Mouse (Mus musculus) embryo, embryonic 10 days (tissue): ENCODE results near the gene Nme8.
A peak's percentile ranks its signal among the peaks of the same experiment; 100 is the strongest.

ENCODE experiments used
- DNase-seq: peaks from one replicate; pipeline ENCODE4 v3.0.0-alpha.2; 2015; ENCODE audit warnings: low spot score

Nme8 gene

DNA sequence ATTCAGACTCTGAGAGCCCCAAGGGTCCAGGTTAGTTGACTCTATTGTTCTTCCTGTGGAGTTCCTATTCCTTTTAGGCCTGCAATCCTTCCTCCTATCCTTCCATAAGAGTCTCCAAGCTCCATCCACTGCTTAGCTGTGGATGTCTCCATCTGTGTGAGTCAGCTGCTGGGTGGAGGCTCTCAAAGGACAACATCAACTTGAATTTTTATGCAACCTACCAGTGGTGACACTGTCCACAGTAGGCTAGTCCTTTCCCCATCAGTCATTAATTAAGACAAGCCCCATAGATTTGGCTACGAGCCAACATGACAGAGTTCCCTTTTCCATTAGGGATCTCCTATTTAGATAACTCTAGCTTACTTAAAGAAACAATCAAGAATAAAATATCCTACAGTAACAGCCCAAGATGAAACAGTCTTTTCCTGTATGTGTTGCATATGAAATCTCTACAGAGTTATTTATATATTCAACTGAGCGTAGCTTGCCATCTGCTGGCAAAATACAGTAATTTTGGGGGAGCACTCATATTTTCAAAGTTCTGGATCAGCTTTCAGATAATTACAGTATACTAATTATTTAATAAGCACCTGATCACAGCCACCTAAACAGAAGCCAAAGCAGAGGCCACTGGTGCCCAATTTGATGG is 57.3 kb downstream of the Nme8 start:
- no peak for DNase-seq

DNA sequence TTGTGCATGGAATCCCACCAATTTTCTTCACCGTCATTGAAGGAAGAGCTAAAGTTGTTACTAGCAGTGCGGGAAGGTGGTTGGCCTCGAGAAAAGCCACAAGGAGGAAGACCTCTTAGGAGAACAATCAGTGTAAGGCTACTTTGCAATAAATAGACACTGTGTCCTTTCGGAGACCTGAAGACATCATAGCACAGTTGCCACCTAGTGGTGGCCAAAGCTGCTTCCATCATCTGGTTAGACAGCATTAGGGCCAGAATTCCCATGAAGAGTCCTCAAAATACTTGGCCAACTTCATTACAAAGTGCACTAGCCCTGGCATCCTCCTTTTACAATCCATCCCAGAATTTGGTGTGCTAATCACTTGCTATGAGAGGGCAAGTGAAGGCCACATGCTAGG is 61.5 kb downstream of the Nme8 start:
- DNase-seq, result peak; percentile 46

DNA sequence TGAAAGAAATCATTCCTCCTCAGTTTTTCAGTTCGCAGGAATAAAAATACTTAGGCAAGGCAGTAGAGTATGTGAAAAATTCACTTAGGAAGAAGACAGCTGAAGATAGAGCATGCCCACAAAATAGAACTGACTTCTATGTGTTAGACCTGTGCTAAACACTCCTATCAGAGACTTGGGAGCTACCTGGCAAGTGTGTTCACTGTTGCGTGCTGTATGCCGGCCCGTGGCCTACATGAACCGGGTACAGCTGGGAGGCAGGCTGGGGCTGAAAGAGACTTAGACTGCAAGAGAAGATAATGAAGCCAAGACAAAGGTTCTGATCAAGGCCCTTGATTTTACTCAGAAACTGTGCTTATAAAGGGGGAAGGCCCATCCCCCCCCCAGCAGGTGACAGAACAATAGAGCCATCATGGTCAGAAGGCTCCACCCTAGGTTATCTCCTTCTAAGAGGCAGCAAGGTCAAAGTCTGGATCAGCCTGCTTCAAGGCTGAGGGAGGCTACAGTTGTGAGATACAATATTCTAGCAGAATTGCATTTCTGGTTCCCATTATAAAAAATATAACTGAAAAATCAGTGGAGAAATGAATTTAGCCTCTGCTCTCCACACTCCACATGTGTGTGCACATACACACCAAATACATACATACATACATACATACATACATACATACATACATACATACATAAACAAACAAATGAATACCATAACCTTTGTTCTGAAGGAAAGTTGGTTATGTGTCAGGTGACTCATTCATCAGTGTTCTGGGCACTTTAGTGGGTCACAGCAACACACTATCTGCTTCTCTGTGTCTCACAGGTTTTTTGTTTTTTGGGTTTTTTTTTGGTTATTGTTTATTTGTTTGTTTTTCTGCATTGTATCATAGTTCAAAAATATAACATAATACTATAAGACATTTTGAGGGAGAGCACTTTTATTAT is 66.6 kb downstream of the Nme8 start:
- DNase-seq, result no peak

DNA sequence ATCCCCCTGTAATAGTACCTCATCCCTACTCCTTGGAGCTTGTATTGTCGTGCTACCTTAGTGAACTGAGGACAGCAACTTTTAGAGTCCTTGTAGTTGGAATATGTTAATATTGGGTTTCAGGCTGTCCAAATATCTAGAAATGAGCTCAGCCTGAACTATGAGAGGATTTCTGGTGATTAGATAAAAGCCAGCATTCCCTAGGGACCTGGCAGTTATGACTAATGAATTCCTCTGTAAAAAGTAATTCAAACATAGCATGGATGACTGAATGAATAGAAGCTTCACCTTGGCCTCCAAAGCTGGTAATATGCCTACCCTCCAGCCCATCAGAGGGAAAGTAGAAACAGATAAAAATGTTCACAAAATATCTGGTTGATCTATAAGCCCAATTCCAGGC is 71.1 kb downstream of the Nme8 start:
- DNase-seq, result no peak

DNA sequence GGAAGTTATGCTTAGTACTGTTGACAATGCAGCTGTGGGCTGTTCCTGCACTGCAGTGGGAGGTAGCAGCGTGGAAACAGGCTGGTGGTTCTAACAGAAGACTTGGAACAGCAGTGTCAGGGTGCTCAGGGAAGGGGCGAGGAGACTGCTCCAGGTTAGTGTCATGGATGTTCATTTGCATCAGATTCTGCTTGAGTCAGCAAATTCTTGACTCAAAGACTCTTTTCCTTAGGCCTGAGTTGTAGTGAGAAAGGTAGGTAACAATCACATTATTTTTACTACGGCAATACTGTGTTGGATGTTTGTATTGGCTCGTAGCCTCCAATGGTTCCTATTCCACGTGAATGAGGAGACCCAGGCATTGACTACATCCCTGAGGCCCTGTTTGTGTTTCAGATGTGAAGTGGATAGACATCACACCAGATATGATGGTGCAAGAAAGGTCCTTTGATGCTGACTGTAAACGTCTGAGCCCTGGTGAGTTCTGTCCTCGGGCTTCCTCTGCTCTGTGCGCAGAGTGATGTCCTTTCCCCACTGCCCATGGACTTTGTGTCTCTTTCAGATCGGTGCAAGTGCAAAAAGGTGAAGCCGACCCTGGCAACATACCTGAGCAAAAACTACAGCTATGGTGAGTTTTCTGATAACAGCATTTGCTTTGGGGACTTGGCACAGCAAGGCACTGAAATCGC is 72.8 kb downstream of the Nme8 start:
- no peak for DNase-seq

DNA sequence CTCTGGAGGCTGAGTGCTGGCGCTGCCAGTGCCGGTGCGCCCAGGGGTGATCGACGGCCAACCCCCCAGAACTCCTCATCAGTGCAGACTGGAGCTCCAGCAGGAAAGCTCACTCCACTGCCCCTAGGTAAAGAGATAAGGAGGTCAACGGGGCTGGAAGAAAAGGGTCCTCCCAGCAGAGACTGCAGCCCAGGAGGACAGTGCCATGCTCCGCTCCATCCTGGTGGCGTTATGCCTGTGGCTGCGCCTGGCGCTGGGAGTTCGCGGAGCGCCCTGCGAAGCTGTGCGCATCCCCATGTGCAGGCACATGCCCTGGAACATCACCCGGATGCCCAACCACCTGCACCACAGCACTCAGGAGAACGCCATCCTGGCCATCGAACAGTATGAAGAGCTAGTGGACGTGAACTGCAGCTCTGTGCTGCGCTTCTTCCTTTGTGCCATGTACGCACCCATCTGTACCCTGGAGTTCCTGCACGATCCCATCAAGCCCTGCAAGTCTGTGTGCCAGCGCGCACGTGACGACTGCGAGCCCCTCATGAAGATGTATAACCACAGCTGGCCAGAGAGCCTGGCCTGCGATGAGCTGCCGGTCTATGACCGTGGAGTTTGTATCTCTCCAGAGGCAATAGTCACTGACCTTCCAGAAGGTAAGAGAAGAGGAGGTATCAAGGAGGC is 74.2 kb downstream of the Nme8 start:
- peak; percentile 27 for DNase-seq

DNA sequence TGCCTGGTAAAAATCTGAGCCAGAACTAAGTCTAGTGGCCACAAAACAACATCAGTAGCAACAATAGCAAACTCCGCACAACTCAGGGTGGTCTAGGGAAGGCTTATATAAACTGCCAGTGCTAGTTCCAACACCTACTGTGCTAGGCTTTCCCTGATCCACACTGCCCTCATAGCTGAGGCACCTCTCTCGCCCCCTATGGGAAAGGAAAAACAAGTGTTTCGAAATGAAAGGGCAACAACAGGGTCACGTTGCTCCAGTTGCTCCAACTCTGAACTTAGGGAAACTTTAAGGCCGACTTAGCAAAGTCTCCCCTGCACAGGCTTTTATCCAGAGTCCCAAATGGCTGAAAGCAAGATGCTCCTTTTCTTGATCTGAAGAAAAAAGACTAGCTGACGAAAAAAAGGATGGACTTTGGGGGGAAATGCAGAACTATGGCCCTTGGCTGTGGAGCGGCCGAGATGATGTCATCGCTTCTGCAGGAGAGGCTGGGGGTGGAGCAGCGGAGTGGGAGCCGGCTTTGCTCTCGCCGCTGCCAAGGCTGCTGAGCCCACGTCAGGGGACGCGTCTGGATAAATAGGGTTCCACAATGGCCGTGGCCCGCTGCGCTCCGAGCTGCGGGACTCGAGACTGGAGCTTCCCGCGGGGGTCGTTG is 74.9 kb downstream of the Nme8 start, which contains the start of gene Sfrp4:
Gene Sfrp4, plus strand, starts transcription at position 532 of the 655 bp plus-strand sequence.
- peak; percentile 77 for DNase-seq

DNA sequence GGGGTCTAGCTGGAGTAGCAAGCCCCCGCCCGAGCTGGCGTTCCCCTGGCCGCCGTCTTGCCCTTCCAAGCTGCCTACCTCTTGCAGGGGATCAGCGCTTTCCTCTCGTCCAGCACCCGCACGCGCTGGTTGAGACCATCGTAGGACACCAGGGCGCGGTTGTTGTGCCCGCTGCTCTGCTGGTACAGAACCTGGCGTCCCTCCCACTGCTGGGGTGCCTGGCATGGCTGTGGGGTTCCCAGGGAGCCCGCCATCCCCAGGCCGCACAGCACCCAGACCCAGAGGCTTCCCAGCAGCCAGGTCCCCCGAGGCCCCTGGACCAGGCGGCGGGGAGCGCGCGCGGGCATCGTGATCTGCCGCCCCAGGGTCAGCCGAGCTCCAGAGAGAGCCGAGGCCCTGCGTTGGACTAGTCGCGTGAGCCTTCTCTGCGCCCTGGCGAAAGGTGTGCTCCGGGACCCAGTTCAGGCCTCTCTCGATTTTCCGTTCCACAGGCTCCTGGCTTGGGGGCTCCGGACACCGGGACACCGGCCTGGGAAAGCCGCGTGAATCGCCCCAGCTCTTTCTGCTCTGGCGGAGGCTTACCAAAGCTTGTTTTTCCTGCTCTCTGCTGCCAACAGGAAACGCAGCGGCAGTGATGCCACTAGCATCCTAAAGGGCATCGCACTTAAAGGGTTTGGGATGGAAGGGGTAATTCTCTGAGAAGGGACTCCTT is 78.2 kb downstream of the Nme8 start, which contains the start of gene Epdr1:
Gene Epdr1, minus strand, starts transcription at position 712 of the 712 bp plus-strand sequence.
- peak; percentile 89 for DNase-seq

DNA sequence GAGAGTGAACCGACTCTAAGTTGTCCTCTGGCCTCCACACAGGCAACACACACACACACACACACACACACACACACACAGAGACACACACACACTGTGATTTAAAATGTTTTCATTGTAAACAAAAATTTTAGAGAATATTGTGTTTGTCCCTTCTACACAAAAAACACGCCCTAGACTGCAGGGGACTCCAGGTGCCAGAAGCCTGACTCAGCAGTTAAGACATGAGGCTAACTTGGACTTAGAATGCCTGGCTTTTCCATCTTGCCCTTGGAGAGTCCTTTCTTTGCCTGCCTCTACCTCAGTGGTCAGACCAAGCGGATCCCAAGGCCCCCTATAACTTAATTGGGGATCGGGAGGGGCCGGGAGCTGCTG is 78.8 kb downstream of the Nme8 start:
- DNase-seq, result peak; percentile 41

DNA sequence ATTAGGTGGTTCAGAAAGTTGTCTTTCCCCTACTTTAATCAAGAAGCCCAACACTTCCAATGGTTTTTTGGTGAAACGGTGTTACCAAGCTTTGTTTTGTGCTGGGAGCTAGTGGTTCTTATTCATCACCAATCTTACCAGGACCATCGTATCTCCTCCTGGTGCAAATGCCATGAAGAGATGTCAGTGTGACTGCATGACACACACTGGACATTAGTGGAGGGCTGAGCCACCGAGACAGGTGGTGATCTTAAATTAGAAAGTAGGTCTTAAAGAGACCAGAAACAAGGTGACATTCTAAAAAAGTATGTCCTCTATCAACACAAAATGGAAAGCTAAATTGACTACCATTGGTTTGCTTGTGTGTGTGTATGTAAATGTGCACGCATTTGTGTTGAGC is 79.5 kb downstream of the Nme8 start:
- no peak for DNase-seq

DNA sequence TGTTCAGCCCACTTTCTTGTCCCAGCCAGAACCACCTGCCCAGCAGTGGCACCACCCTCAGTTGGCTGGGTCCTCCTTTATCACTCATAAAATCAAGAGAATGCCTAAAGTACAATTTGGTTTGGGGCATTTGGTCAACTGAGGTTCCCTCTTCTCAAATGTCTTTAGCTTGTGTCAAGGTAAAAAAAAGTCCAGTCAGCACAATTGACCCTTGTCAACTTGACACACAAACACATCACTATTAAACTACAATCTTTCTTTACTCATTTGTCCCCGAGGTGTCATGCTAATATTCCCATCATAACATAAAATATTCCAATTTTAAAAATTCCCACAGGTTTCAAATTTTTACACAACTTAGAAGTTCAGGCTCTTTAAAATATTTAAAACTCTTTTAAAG is 83.3 kb downstream of the Nme8 start:
- DNase-seq, result no peak

DNA sequence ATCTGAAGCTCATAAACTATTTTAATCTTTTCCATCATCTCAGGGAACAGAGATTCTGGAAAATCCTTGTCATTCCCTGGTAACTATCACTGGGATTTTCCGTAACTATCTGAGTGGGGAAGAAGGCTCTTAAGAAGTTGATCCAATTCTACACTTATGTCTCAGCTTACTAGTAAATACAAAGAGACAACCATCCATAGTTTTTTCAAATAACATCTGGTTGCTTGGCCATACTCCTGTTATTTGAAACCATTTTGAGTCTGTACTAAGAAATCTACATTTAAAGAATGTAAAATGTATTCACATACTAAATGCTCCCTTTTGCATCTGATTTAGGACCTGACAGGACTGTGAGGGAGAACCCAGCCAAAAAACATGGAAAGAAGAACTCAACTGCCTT is 84.2 kb downstream of the Nme8 start:
- DNase-seq, result no peak

DNA sequence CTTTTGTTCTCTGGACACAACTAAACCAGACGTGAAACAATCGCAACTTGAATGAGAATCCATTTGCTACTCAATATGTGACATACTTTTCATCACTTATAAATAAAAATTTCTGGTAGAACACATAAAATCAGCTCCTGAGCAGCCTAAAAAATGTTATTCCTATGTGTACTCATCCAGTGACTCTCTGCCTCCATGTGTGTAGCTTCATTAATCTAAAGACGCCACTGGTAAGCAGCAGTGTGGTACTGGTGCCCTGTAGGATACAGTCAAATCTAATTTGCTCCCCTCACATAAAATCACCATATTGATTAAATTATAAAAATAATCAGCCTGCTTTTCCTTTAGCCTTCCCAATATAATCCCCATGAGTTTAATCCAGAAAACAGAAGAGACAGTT is 84.6 kb downstream of the Nme8 start:
- no peak for DNase-seq

DNA sequence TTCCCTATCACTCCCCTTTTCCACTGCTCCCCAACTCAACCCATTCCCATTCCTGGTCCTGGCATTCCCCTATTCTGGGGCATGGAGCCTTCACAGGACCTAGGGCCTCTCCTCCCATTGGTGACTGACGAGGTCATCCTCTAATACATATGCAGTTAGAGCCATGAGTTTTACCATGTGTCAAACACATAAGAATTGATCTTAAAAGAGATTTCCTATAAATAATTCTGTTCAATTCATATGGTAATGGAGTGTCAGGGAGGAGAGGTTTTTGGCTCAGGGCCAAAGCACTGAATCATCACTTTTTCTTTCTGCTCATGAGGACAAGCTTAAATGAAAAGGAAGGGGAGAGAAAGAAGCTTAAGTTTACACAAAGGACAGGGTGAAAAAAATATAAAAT is 85.2 kb downstream of the Nme8 start:
- DNase-seq, result no peak

DNA sequence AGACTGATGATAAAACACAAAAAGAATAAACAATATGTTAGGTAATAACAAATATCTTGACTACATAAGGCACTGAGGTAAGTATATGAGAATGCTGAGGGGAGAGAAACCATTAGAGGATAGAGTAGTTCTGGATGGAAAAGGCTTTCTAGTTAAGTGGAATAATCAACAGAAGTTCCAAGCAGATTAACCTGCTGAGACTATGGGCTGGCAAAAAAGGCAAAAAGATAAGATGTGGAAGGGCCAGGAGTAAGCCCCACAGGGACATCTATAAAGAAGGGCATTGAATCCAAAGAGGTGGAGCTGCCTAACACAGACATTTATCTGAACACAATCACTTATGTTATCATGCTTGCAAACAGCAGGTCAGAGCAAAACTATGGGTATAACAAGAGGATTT is 89.5 kb downstream of the Nme8 start:
- no peak for DNase-seq

DNA sequence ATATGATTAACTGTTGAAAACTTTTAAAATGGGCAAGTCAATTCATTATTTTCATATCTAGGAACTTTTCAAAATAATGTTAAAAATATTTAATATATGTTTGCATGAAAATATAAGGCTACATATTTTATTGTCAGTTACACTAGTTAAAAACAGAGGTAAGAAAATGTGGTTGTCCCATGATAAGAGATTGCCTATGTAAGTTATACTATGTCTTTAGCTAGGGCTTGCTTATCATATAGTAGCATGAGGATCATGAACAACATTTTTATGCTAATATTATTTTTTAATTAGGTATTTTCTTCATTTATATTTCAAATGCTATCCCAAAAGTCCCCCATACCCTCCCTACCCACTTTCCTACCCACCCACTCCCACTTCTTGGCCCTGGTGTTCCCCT is 92.7 kb downstream of the Nme8 start:
- no peak for DNase-seq

DNA sequence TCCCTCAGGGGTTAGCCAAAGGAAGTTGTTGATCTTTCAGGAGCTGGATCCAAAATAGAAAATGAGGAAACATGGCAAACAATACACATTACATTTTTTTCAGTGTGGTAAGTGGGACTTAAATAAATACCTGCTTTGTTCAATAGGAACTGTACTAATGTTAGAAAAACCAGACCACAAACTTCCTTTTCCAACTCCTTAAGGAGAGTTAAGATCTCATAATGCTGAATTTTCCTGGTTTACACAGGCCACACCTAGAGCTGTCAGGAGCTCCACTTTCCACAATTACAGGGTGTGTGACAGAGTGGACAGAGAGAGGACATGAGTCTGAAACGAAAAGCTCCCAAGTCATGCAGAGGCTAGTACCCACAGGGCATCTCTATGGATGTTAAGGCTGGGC is 93.9 kb downstream of the Nme8 start:
- DNase-seq, result no peak

DNA sequence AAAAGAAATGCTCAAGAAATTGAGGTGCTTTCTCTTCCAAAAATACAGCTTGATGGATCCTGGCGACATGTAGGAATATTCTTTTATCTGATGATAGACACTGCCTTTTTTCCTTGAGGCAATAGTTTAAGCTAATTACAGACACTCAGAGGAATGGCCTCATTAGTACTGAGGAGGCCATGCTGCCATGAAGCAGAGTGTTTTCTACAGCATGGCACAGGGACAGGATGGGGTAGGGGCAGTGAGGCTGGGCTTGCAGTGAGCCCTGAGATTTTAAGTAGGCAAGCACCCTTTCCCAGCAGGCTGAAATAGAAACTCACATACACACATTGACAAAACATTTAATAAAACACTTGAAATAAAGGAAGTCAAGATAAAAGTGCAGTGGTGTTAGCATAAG is 95.1 kb downstream of the Nme8 start:
- no peak for DNase-seq

DNA sequence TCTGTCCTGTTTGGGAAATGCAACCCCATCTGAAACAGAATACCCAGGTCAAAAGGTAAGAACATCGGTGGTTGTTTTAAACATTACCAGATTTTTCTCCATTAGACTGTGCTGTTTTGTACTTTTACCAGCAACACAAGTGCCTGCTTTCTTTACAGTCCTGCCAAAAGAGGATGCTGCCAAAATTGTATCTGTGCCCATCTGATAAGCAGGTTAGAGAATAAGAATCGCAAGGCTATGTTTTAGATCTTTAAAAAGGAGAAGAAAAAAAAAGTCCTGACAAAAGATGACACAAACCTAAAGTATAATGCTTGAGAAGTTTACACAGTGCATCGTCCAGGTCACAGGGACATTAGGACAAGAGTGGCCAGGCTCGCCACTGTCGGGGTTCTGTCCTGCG is 98.4 kb downstream of the Nme8 start:
- no peak for DNase-seq

DNA sequence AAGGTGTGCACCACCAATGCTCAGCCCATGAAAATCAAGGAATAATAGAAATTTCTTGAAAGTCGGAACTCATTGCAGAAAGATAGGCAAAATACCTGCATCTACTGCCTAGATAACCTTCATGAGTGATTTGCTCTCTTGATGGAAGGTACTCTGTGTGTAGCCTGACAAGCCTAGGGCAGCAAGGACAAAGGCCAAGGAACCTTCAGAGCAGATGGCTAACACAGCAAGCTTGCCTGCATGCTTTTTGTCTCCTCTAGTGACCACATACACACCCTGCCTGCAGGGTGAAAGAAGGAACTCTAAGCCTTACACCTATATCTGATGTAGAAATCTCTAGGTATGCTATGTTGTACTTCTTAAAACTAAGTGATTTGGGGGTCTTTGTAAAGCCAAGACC is 102.5 kb downstream of the Nme8 start:
- no peak for DNase-seq
